In the genomic region with DNA sequence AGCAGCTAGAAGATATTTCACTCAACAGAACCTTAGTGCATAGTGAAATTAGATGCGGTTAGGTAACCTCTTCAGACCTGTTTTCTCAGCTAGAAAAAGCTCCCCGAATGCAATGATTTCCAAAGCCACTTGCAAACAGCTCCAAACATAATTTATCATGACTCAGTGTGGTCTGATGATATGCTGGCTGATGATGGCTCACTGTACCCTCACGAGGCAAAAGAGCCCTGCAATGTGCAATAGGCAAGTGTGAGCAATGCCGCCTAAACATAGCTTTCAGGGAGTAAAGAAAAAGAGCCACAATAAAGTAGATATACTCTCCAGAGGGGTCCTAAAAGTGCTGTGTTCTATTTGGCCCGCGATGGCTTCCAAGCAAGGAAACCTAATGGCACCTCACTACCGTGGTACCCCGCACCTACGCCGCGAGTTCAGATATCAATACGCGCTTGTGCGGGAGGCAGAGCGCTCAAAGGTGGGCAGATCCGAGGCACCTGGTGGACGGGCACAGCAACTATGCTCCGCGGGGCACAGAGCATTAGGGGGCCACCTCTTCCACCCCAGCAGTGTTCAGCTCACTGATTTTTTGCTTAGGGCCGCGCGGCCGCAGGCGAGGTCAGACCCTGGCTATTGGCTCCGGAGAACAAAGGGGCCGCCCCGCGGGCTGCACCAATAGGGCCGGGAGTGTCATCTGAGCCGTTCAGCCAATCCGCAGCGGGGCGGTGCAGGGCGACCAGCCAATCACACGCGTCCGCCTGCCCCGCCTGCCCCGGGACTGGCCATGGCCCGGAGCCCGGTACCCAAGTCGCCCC, we compare ENCODE assay signal across 8 mouse cellular contexts. TPM values are rescaled to one million over a fixed set of nuclear protein-coding genes. Genes with fewer than 3 reads are reported as not detected.
DNase-seq lines count a peak whose midpoint lies in the region; ATAC-seq and TF ChIP-seq lines count a peak whose summit lies in the region.

Gene Zfp775 (plus strand): TSS at position 793 of the 809 bp plus-strand sequence.

- peak within 1 kb of the TSS; percentile 92 for H3K4me2 ChIP-seq in heart, embryonic 13.5 days
- H3K4me2 ChIP-seq in kidney, postnatal 0 days (ENCODE audit: low read length) = peak within 1 kb of the TSS; percentile 86
- H3K4me2 ChIP-seq in liver, embryonic 11.5 days = peak within 1 kb of the TSS; percentile 97
- peak within 1 kb of the TSS; percentile 95 for H3K4me2 ChIP-seq in myocyte (ENCODE audit: low read depth)

- peaks cover 18% of the 10 kb centered on the region for H3K9me3 ChIP-seq in heart, embryonic 13.5 days
- peaks cover 4% of the 10 kb centered on the region for H3K9me3 ChIP-seq in kidney, postnatal 0 days (replicated peaks; ENCODE audit: low read length)
- peaks cover 7% of the 10 kb centered on the region for H3K9me3 ChIP-seq in liver, embryonic 11.5 days (ENCODE audit: control insufficient read depth, low read length)

- peak; percentile 99 for ATAC-seq in erythroid progenitor cell, adult 5-6 weeks (replicated peaks; ENCODE audit: low FRiP score, poor library complexity, severe bottlenecking)
- ATAC-seq in heart, embryonic 13.5 days (ENCODE audit: extremely low read depth, insufficient number of reproducible peaks, low FRiP score, low TSS enrichment) = peak; percentile 100
- ATAC-seq in kidney, postnatal 0 days (replicated peaks; ENCODE audit: low FRiP score, low read depth) = peak; percentile 99
- ATAC-seq in liver, embryonic 11.5 days (replicated peaks; ENCODE audit: low FRiP score) = peak; percentile 99

- TF ChIP-seq POLR2A in myocyte (IDR thresholded peaks at IDR 0.05; ENCODE audit: insufficient read length, low read depth) = peak; percentile 78

- peak within 1 kb of the TSS; percentile 70 for H3K27ac ChIP-seq in brown adipose tissue, adult 24 weeks (replicated peaks; ENCODE audit: low read depth, low read length)
- peak within 1 kb of the TSS; percentile 86 for H3K27ac ChIP-seq in heart, embryonic 13.5 days (replicated peaks)
- peak within 1 kb of the TSS; percentile 85 for H3K27ac ChIP-seq in kidney, postnatal 0 days
- H3K27ac ChIP-seq in liver, embryonic 11.5 days (ENCODE audit: low read depth, low read length) = peak within 1 kb of the TSS; percentile 69

- WGBS in heart, embryonic 13.5 days = 5% methylated on average over 42 of the region's 42 CpGs
- 4% methylated on average over 42 of the region's 42 CpGs for WGBS in kidney, postnatal 0 days
- WGBS in liver, embryonic 11.5 days = 5% methylated on average over 42 of the region's 42 CpGs

- H3K4me1 ChIP-seq in brown adipose tissue, adult 24 weeks (ENCODE audit: control insufficient read depth, insufficient read depth, insufficient read length, low read length) = 0 out of 2 replicates have a peak, but pooled peaks cover 3% of the 10 kb centered on the region
- H3K4me1 ChIP-seq in heart, embryonic 13.5 days = peaks cover 15% of the 10 kb centered on the region
- H3K4me1 ChIP-seq in kidney, postnatal 0 days (replicated peaks; ENCODE audit: insufficient read depth, low read length) = 0 out of 2 replicates have a peak, but pooled peaks cover 6% of the 10 kb centered on the region
- peaks cover 8% of the 10 kb centered on the region for H3K4me1 ChIP-seq in liver, embryonic 11.5 days (replicated peaks; ENCODE audit: control insufficient read depth, insufficient read depth, low read length)

- peaks cover 5% of the 10 kb centered on the region for H3K79me2 ChIP-seq in myocyte (ENCODE audit: control insufficient read depth, insufficient read depth)

- peak; percentile 19; the same call in 1 of the 2 replicates for TF ChIP-seq CTCF in kidney, postnatal 0 days (IDR thresholded peaks at IDR 0.05; ENCODE audit: low read depth)

- H3K9ac ChIP-seq in heart, embryonic 13.5 days = peak within 1 kb of the TSS; percentile 93
- peak within 1 kb of the TSS; percentile 70 for H3K9ac ChIP-seq in kidney, postnatal 0 days (ENCODE audit: low read depth, low read length)
- H3K9ac ChIP-seq in liver, embryonic 11.5 days (ENCODE audit: low read depth, low read length) = peak within 1 kb of the TSS; percentile 76

- peak within 1 kb of the TSS; percentile 90 for H3K4me3 ChIP-seq in brown adipose tissue, adult 24 weeks (ENCODE audit: insufficient read depth, low read depth, low read length)
- peak within 1 kb of the TSS; percentile 88 for H3K4me3 ChIP-seq in heart, embryonic 13.5 days
- H3K4me3 ChIP-seq in kidney, postnatal 0 days (replicated peaks; ENCODE audit: low read depth, low read length) = peak within 1 kb of the TSS; percentile 70
- H3K4me3 ChIP-seq in liver, embryonic 11.5 days (ENCODE audit: low read depth, low read length) = peak within 1 kb of the TSS; percentile 75
- peak within 1 kb of the TSS; percentile 59 for H3K4me3 ChIP-seq in myocyte

- DNase-seq in B cell, adult 2 months = peak; percentile 90
- peak; percentile 98 for DNase-seq in kidney, postnatal 0 days (ENCODE audit: low spot score)
- peak; percentile 94 for DNase-seq in liver, embryonic 11.5 days (ENCODE audit: low spot score)
- peak; percentile 89 to 95 for DNase-seq in spleen, postnatal 4 days (ENCODE audit: low spot score in 2 of 2)

- H3K27me3 ChIP-seq in heart, embryonic 13.5 days (replicated peaks) = no peaks in the 10 kb centered on the region
- H3K27me3 ChIP-seq in kidney, postnatal 0 days (ENCODE audit: insufficient read depth, low read length) = no peaks in the 10 kb centered on the region
- H3K27me3 ChIP-seq in liver, embryonic 11.5 days (replicated peaks; ENCODE audit: control insufficient read depth, insufficient read depth, low read length) = no peaks in the 10 kb centered on the region
- no peaks in the 10 kb centered on the region for H3K27me3 ChIP-seq in myocyte (ENCODE audit: control insufficient read depth, insufficient read depth, insufficient read length)

- peak within 1 kb of the TSS; percentile 60 for H3ac ChIP-seq in myocyte (ENCODE audit: control insufficient read depth, insufficient read length)

- peaks cover 51% of the 10 kb centered on the region for H3K36me3 ChIP-seq in heart, embryonic 13.5 days
- peaks cover 27% of the 10 kb centered on the region for H3K36me3 ChIP-seq in kidney, postnatal 0 days (ENCODE audit: insufficient read depth, low read length)
- peaks cover 23% of the 10 kb centered on the region for H3K36me3 ChIP-seq in liver, embryonic 11.5 days (ENCODE audit: control insufficient read depth, insufficient read depth, low read length)
- H3K36me3 ChIP-seq in myocyte (ENCODE audit: control insufficient read depth, insufficient read depth) = peaks cover 14% of the 10 kb centered on the region

TF ChIP-seq in myocyte, 11 proteins besides CTCF, POLR2A, EP300 and RAD21:
- TF ChIP-seq CEBPB (IDR thresholded peaks at IDR 0.05; ENCODE audit: insufficient read depth, poor library complexity, severe bottlenecking) (no peak), MAX (IDR thresholded peaks at IDR 0.05; ENCODE audit: low read depth) (no peak), TCF3 (IDR thresholded peaks at IDR 0.05; ENCODE audit: insufficient read length, low read depth) (no peak), POLR2AphosphoS2 (IDR thresholded peaks at IDR 0.05; ENCODE audit: insufficient read length, low read depth) (peak; percentile 89)
TF ChIP-seq in myocyte: peak in this region for 1.

RNA-seq across cellular contexts. Expression of gene Zfp775, which starts in this region (rescaled TPM):
- polyA plus RNA-seq in brown adipose tissue, adult 24 weeks (2012; ENCODE audit: insufficient read depth, insufficient read length, missing spikeins) = 1.2 and 2.3 TPM in 2 replicates
- not detected in 2 replicates for total RNA-seq in erythroid progenitor cell, adult 5-6 weeks (2015; ENCODE audit: low replicate concordance)
- 0.15 TPM in 1 of 2 replicates, not detected in the other for total RNA-seq in erythroid progenitor cell, adult 5-6 weeks (2017; ENCODE audit: low replicate concordance)
- 4.8 and 5.5 TPM in 2 replicates for polyA plus RNA-seq in heart, embryonic 13.5 days (2015; fragmentation: Nextera tagmentation; extraction: Ambion mirVana)
- 6.4 and 7.7 TPM in 2 replicates for polyA plus RNA-seq in kidney, postnatal 0 days (2015; fragmentation: Nextera tagmentation; extraction: Ambion mirVana)
- 2.7 and 3.3 TPM in 2 replicates for polyA plus RNA-seq in liver, embryonic 11.5 days (2014; fragmentation: Nextera tagmentation; extraction: Ambion mirVana)
- polyA plus RNA-seq in myocyte (2012; fragmentation: generic; extraction: Trizol) = 4.1 TPM

Comparison
In these comparisons a context has a peak if more than half of its experiments do, and no peak if none do; other contexts are left out.
1. Peak in every context shown above with its lines: DNase-seq, ATAC-seq, H3K4me3 ChIP-seq and H3K27ac ChIP-seq.
2. Peak in ATAC-seq in erythroid progenitor cell, adult 5-6 weeks; RNA of the gene not detected or under 1 TPM.